Mouse (Mus musculus) cerebellum, adult 9-11 months (tissue): ENCODE results near the gene Art1.

Experiments used
- DNase-seq: peaks from one replicate; pipeline ENCODE4 v3.0.0; 2022

Art1 gene

DNA sequence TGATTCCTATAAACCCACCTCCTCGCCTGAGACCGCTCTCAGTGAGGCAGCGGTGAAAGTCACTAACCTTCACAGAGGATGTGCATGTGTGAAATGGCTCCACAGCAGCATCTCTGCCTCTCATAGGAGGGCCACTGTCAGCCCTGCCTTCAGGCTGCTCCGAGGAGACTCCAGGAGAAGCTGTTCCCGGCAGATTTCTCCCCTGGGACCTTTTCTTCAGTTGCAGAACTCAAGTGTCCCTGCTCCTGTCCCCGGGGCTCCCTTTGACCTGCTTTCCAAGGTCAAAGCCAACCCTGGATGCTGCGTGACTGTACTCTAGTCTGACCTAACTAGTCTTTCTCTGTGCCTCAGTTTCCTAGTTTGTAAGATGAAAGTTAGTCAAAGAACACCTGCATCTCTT, 7.6 kb downstream of the Art1 start, which contains the start of gene Art5:
TSS of gene Art5 (minus strand) at position 319 of the 400 bp plus-strand sequence.
- DNase-seq, result no peak

GRCm38 (mm10) chr7:102109746-102110145, 8.2 kb downstream of the Art1 start:
- DNase-seq, result no peak

DNA sequence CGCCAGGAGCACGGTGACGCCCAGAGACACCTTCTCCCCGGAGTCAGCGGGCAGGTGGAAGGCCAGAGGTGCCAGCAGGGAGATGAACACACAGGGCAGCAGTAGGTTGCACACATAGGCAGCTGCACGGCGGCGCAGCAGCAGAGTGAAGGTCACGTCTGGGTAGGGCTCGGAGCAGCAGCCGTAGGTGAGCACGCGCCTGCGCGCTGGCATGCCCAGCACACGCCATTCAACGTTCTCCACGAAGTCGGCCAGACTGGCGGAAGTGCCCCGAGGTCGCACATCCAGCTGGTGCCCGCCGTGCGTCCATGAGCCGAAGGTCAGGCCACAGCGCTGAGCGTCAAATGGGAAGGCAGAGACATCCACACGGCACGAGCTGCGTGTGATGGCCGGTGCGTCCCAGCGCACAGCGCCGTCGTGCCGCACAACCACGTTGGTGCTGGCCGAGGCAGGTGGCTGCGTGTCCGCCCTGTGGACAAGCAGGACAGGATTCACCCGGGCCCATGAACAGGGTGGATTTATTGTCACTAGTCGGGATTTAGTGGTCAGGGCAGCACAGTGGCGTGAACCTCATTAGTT, 11.7 kb downstream of the Art1 start:
- DNase-seq, result no peak

DNA sequence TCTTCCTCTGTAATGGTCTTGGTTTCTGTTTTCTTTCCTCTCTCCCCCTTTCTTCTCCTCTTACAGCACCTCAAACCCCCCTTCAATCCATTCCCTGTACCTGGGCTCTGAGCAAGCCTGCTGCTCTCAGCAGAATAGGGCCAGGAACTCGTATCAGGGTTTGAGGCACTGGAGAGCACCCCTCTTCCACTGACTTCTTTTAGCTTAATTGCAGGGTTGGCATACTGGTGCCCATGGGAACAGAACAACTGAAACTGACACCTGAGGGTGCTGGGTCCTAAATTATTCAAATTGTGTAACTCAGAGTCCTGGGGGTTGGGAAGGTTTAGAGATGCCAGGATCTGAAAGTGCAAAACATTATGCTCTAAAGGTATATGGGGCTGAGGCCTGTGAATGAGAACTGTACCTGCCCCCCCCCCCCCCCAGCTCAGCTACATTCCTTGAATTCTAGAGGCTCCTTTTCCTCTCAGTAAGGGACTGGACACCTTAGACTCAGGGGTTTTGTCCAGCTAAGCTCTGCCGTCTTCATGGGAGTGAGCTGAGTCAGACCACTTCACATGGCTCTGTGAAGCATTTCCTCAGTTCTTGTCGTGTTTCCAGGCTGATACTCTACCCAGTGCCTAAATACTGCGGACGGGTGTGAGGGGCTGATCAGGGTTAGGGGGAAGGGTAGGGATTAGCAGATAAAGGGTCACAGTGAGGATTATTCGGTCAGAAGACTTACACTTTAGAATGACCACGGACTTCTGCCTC, 15.2 kb downstream of the Art1 start, which contains the start of gene Chrna10:
TSS of gene Chrna10 (minus strand) at position 250 of the 753 bp plus-strand sequence.
- no peak for DNase-seq

GRCm38 (mm10) chr7:102117382-102117781, 15.8 kb downstream of the Art1 start:
- no peak for DNase-seq

DNA sequence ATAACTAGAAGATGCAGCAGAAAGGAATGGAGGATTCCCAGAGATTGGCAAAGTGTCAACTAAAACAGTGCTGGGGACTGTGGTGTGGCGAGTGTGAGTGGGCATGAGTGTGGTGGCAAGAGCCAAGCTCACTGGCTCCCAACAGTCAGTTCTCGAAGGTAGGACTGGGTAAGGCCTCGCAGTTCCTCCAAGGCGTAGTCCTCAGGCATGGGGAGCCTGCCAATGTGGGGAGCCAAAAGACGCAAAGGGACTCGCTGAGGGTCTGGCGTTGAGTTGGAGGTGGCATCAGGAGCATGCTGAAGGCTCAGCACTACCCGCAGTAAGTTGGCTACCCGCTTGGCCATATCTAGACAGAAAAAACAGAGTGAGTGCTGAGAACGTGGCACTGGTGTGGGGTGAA, 18.8 kb downstream of the Art1 start:
- DNase-seq, result no peak

DNA sequence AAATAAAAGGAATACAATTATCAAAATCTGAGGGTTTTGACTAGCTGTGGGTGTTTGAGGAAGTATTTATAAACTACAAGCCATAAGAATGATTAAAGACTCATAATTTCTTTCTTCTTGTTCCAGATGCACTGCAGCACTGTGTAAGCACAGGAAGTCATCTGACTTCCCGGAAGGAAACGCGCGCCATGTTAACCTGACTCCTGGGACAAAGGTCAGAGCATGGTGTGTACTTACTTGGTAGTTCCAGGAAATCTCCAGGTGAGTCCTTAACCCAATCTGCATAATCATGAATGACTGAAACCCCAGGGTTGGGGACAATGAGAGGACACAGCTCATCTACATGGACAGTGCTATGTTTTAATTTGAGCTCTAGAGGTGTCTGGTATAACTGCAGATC, 30.9 kb downstream of the Art1 start:
- DNase-seq, result no peak

- no peak for DNase-seq
Measured at GRCm38 (mm10) chr7:102137464-102137863, 35.9 kb downstream of the Art1 start.

DNA sequence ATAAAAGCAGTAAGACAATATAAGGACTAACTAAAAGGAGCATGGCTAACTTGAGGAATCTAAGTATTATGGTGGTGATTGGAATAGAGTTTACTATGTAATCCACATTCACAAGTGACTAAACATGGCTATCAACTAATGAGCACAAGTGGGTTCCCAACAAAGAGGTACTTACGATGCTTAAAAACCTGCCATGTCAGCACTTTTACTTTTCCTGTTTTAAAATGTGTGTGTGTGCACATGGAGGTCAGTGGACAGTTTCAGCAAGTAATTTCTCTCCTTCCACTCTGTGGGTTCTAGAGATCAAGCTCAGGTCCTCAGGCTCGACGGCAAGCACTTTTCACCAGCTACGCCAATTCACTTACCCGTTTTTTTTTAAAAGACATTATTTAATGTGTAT, 36.4 kb downstream of the Art1 start:
- DNase-seq, result no peak

GRCm38 (mm10) chr7:102153691-102154090, 52.1 kb downstream of the Art1 start:
- DNase-seq, result no peak
